Mouse (Mus musculus) E14TG2a.4 (cell line): ENCODE data around the gene Dhrs4.

Source experiments
- CTCF ChIP-seq: conservative IDR thresholded peaks from 2 replicates; pipeline ENCODE4 v1.5.1; 2014; ENCODE audit warnings: low read length
- NANOG ChIP-seq: IDR thresholded peaks from 2 replicates; pipeline ENCODE4 v1.6.1; 2014; ENCODE audit warnings: borderline replicate concordance, low read length, mixed read lengths

DNA sequence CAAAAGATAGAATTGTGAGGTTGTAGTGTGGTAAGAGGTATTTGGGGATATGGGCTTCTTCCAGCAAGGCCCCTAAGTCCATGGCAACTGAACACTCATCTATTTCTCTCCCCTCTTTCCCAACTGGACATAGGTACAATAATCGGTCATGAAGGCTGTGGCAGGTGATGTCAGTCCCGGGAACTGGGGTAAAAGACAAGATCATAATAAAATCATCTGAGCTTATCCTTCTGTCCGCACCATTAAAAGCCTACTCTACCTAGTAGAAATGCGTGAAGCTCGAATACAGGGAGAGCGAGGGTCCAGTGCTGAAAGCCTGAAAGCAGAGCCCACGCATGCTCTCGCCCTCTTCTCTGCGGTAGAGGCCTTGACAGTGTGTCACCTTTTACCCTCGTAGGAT lies 1.1 kb downstream of the Dhrs4 start:
- TF ChIP-seq CTCF (no peak), NANOG (no peak)
